Mouse (Mus musculus) ES-Bruce4 (cell line): ENCODE results near the gene Ubr7. TPM values are rescaled to one million over a fixed set of nuclear protein-coding genes. Genes with fewer than 3 reads are reported as not detected.
A peak's percentile ranks its signal among the peaks of the same experiment; 100 is the strongest.

Experiments used
- H3K27ac ChIP-seq: 2 replicates; pipeline ENCODE4 v1.5.1; 2012; ENCODE audit warnings: low read length, inconsistent platforms; ENCODE audit not compliant: insufficient read depth
- H3K27me3 ChIP-seq: 2 replicates; pipeline ENCODE4 v1.6.1; 2012; ENCODE audit warnings: mild to moderate bottlenecking, low read length, inconsistent platforms; ENCODE audit not compliant: control insufficient read depth, poor library complexity, insufficient read depth, severe bottlenecking
- H3K36me3 ChIP-seq: 2 replicates; pipeline ENCODE4 v1.6.1; 2012; ENCODE audit warnings: inconsistent platforms, mild to moderate bottlenecking, low read length, moderate library complexity; ENCODE audit not compliant: control insufficient read depth, poor library complexity, insufficient read depth, severe bottlenecking
- H3K4me1 ChIP-seq: one replicate; pipeline ENCODE4 v1.8.1; 2011; ENCODE audit warnings: low read length; ENCODE audit not compliant: control insufficient read depth, insufficient read depth
- H3K4me3 ChIP-seq: 2 replicates; pipeline ENCODE4 v1.5.1; 2011; ENCODE audit warnings: low read depth, mild to moderate bottlenecking, low read length
- H3K9ac ChIP-seq: 2 replicates; pipeline ENCODE4 v1.6.1; 2012; ENCODE audit warnings: low read depth, mild to moderate bottlenecking, inconsistent platforms; ENCODE audit not compliant: poor library complexity, severe bottlenecking
- H3K9me3 ChIP-seq: replicated peaks from 2 replicates; pipeline ENCODE4 v1.6.1; 2012; ENCODE audit warnings: mild to moderate bottlenecking, low read length, inconsistent platforms; ENCODE audit not compliant: control insufficient read depth, poor library complexity, insufficient read depth, severe bottlenecking
- CTCF ChIP-seq: IDR thresholded peaks from one replicate; pipeline ENCODE4 v1.8.1; 2011; ENCODE audit warnings: low read depth, low read length
- EP300 ChIP-seq: IDR thresholded peaks from 2 replicates; pipeline ENCODE4 v1.6.1; 2011; ENCODE audit warnings: low read depth, low read length; ENCODE audit not compliant: insufficient read depth
- POLR2A ChIP-seq: IDR thresholded peaks from one replicate; pipeline ENCODE4 v1.8.1; 2011; ENCODE audit warnings: low read length; ENCODE audit not compliant: insufficient read depth
- polyA plus RNA-seq: library from polyadenylated mRNA; stranded (reverse); fragments of >200 nt; gene quantifications from 2 replicates; pipeline ENCODE4 v1.2.4, GENCODE M21; 2011; ENCODE audit warnings: low read depth; ENCODE audit not compliant: missing spikeins, insufficient read depth, insufficient read length

The Ubr7 gene
- polyA plus RNA-seq, 1 experiment = 97.5 TPM

DNA sequence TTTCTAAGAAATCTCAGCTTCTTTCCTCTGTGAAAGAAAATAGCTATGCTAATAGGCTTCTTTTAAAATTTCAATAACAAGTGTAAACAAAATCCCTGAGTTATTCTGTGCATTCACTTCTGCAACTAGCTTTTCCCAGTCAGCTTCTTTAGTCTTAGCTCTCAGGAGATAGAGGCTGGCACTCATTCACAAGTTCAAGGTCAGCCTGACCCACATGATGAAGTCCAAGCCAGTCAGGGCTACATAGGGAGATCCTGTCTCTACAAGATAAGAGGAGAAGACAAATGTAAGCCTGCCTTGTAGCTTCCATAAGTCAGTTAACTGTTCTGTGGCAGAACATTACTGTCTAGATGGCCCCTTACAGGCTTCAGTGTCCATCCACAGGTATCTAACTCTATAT, 5.9 kb downstream of the Ubr7 start:
- Histone ChIP-seq H3K27ac (no peak overlapping the region), H3K27me3 (no peaks in the 10 kb centered on the region), H3K9ac (no peak overlapping the region), H3K36me3 (peaks cover 57% of the 10 kb centered on the region), H3K9me3 (no peaks in the 10 kb centered on the region), H3K4me3 (no peak overlapping the region), H3K4me1 (no peaks in the 10 kb centered on the region)
- no peak for TF ChIP-seq CTCF
- no peak for TF ChIP-seq POLR2A
- TF ChIP-seq EP300 = no peak

DNA sequence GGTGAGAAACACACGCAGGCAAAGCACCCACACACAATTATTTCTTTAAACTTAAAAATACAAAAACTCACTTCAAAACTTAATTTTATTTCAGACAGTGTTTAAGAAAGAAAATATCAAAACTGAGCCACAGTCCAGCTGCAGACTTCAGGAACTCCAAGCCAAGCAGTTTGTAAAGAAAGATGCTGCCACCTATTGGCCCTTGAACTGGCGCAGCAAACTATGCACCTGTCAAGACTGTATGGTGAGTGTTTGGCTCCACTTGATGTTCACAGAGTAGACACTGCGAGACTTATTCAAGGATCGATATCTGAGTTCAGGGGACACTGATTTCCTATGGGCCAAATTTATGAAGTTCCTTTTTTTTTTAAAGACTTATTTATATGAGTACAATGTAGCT, 11.2 kb downstream of the Ubr7 start:
- no peaks in the 10 kb centered on the region for H3K9me3 ChIP-seq
- H3K36me3 ChIP-seq = peaks cover 87% of the 10 kb centered on the region
- no peaks in the 10 kb centered on the region for H3K27me3 ChIP-seq
- no peak overlapping the region for H3K4me3 ChIP-seq
- no peak overlapping the region for H3K9ac ChIP-seq
- H3K27ac ChIP-seq = no peak overlapping the region
- TF ChIP-seq POLR2A = no peak
- no peak for TF ChIP-seq EP300
- TF ChIP-seq CTCF = no peak
- no peaks in the 10 kb centered on the region for H3K4me1 ChIP-seq

DNA sequence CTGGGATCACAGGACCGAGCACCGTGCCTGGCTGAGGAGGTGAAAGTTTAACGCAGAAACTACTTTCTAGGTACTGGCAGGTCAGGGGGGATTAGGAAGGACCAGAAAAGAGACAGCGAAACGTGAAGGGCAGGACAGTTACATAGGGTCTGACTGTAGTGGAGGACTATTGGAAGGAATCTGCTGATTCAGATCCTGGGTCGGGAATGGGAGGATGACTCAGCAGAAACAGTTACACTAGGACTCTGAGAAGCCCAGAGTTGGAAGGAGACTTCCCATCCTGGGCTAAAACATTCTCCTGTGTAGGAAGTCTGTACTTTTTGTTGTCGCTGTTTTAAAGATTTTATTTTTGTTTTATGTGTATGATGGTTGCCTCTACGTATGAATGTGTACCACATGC, 13.8 kb downstream of the Ubr7 start:
- H3K27me3 ChIP-seq = no peaks in the 10 kb centered on the region
- no peak for TF ChIP-seq POLR2A
- TF ChIP-seq EP300 = no peak
- TF ChIP-seq CTCF = no peak
- H3K9me3 ChIP-seq = no peaks in the 10 kb centered on the region
- H3K4me3 ChIP-seq = no peak overlapping the region
- H3K36me3 ChIP-seq = peaks cover 88% of the 10 kb centered on the region
- H3K27ac ChIP-seq = peak overlapping the region; percentile 74
- H3K9ac ChIP-seq = no peak overlapping the region
- no peaks in the 10 kb centered on the region for H3K4me1 ChIP-seq

DNA sequence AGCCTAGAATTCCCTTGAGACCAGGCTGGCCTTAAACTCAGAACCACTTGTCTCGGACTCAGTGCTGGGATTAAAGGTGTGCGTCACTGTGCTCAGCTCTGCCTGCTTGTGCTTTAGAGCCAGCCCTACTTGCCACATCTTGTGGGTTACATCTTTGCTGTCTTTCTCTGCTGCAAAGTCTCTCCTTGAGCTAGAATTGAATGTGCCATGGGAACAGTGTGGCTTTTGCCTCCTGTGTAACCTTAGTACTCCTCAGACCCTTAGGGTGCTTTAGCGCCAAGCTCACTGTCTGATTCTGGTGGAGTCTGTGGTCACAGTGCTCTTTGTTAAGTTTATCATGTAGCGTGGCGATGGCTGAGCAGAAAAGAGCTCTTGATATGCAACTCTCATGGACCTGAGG, 14.9 kb downstream of the Ubr7 start:
- Histone ChIP-seq H3K9ac (no peak overlapping the region), H3K9me3 (no peaks in the 10 kb centered on the region), H3K27me3 (no peaks in the 10 kb centered on the region), H3K4me3 (no peak overlapping the region), H3K4me1 (no peaks in the 10 kb centered on the region), H3K27ac (no peak overlapping the region), H3K36me3 (peaks cover 85% of the 10 kb centered on the region)
- no peak for TF ChIP-seq CTCF
- no peak for TF ChIP-seq POLR2A
- no peak for TF ChIP-seq EP300

DNA sequence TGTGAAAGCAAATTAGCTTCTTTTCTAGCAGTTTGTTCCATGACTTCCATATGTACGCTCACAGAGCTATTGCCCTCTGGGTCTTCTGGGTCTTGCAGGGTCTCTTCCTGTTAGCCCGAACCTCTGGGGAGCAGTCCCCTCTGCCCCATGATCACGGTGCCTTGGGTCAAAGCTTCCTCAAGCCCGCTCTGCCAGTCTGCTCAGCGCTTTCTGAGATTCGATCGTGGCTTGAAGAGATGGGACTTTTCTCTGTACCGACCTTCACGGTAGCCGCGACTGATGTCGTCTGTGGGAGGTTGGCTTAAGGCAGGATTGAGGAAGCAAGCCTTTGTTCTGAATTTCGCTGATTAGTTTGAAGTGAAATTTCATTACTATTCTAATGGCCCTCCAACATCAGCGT, 18.3 kb downstream of the Ubr7 start:
- no peak for TF ChIP-seq CTCF
- no peak for TF ChIP-seq EP300
- TF ChIP-seq POLR2A = no peak
- Histone ChIP-seq H3K4me3 (no peak overlapping the region), H3K27ac (no peak overlapping the region), H3K36me3 (peaks cover 55% of the 10 kb centered on the region), H3K9ac (no peak overlapping the region), H3K4me1 (no peaks in the 10 kb centered on the region), H3K9me3 (no peaks in the 10 kb centered on the region), H3K27me3 (no peaks in the 10 kb centered on the region)

DNA sequence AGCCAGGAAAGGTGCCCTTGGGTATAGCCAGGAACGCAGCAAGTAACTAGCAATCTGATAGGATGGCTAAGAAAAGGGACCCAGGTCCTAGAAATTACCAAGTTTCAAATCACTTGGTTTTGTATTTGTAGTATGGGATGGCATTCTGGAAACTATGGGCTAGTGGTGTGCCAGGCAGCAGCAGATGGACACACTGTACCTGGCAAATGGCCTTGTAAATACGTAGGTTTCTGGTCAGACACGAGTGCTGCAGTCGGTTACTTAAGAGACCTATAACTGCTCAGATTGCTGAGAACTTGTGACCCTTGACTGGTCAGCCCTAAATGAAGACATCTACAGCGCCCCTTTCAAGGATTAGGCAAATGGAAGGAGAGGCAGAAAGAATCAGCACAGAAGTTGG, 20.4 kb downstream of the Ubr7 start:
- Histone ChIP-seq H3K9ac (no peak overlapping the region), H3K36me3 (peaks cover 38% of the 10 kb centered on the region), H3K4me1 (no peaks in the 10 kb centered on the region), H3K9me3 (no peaks in the 10 kb centered on the region), H3K27me3 (no peaks in the 10 kb centered on the region), H3K27ac (no peak overlapping the region), H3K4me3 (no peak overlapping the region)
- TF ChIP-seq CTCF = no peak
- no peak for TF ChIP-seq EP300
- TF ChIP-seq POLR2A = no peak
